Mouse (Mus musculus): ENCODE data around the gene Slc7a15.
"Not testable (repeated sequence)": the region's sequence is repeated elsewhere in the genome, so short reads cannot be mapped to it uniquely, and the experiment has no call there.

Slc7a15 gene

DNA sequence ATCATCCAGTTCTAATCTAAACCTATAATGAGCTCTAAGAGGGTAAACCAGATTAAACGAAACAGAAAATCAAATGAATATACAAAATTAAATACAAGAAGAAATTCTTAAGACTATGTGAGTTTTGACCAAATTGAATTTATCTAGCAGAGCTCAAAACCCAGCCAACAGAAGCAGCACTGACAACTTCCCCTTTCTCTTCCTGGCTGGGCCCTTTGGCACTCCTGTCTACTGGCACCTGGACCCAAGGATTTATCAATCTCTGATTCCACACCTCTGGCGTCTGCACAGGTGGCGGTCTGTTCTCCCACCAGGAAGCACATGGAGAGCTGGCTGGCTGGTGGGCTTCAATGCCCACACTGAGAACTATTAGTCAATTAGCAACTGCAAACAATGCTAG is 39.0 kb downstream of the Slc7a15 start:
- DNase-seq (ENCODE audit: low spot score in 2 of 2), result not testable (repeated sequence)

DNA sequence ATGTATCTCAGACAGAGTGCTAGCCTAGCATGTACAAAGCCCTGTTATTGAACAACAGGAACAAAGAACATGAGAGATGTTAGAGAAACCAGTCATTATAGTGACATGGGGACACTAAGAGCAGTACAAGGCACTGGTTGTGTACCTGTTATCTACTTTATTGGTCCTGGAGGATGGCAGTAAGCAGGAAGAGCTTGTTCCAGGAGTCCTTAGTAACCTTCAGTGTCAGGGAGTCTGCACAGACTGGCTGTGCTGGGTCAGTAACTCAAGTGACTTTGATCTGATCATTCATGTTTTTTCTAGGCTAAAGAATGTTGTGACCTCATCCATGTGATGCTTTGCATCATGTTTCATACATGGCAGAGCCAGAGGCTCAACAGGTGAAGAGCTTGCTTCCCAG is 42.7 kb downstream of the Slc7a15 start:
- no peak for DNase-seq (ENCODE audit: low spot score in 2 of 2)

DNA sequence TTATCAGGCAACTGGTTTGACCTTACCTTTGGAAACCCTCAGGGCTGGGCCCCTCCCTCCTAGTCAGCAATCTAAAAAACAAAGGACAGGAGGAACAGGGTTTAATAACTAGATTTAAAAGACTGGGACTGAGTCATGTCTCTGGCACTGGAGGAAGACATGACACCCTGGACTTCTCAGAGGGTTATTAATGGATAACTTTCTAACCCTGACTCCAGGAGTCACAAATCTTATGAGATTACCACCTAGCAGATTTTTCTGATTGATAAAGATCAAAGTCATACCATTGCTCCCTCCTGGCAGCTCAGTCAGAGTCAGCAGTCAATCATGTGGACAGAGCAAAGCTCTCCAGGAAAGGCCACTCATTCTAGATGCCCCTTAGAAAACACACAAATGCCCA is 43.4 kb downstream of the Slc7a15 start:
- DNase-seq (ENCODE audit: low spot score in 2 of 2), result no peak

DNA sequence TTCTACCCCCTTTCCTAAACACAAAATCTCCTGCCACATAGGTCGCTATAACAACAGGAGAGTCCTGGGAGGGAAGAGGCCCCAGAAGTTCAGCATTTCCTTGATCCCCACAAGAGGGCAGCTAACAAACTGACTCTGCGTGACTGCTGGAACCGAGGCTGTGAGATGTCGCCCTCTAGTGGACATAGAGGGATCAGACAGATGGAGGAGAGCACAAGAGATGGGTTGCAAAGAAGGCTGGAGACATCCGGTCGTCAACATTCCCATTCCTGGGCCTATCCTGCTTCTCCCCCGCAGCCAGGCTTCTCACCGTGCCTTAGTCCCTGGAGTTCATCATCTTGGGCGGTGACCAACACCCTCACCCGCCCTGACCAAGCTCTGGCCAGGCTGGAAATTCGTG is 51.5 kb downstream of the Slc7a15 start:
- DNase-seq (ENCODE audit: low spot score in 2 of 2), result peak in 1 of 2 experiments; percentile 60

DNA sequence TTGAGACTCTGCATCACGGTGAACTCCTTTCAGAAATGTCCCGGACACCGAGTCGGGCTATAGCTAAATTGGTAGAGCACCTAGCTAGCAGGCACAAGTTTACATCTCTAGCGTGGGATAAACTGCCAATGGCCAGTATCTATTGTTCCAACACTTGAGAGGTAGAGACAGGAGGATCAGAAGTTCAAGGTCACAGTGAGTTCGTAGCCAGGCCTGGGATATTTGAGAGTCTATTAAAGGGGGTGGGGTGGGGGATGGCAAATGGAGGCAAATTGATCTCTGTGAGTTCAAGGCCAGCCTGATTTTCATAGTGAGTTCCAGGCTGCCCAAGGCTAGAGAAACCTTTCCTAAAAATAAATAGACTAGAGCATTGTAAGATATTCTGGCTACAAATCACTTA is 52.1 kb downstream of the Slc7a15 start:
- DNase-seq (ENCODE audit: low spot score in 2 of 2), result no peak

DNA sequence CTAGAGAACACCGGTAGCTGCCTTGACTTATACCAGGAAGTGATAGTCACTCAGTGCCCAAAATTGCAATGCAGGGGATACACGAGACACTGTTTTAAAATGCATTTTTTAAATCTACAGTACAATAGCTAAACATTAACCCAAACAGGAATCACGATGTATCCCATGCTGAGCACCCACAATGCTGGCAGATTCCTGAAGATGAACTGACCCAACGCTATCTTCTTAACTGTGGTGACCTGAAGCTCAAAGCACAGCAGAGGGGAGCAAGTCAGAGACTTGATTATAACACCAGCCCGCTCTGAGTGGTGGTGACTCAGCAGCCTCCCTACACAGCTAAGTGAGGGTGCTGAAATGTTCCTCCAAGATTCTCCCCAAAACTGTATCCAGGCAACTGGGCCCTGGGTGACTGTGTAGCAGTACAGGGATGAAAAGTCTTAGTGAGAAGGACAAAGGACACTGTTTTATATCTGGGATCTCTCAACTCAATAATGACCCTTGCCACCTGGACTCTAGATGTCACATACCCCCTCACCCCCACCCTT is 53.7 kb downstream of the Slc7a15 start:
- no peak for DNase-seq (ENCODE audit: low spot score in 2 of 2)

DNA sequence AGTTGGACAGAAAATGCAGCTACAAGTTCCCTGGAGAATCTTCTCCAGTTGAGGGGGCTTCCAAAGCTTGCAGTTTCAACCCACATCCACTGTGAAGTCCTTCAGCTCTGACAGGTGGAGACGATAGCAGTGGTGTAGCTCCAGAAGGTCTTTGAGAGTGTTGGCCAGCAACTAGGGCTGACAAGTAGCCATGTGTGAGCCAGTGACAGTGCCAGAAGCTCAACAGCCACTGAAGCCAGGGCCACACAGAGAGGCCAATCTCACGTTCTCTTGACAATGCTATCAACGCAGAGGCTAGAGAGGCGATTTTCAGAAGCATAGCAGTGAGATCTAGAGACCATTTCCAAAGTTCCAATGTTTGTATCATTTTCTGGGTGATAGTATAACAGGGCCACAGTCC is 56.5 kb downstream of the Slc7a15 start:
- no peak for DNase-seq (ENCODE audit: low spot score in 2 of 2)

DNA sequence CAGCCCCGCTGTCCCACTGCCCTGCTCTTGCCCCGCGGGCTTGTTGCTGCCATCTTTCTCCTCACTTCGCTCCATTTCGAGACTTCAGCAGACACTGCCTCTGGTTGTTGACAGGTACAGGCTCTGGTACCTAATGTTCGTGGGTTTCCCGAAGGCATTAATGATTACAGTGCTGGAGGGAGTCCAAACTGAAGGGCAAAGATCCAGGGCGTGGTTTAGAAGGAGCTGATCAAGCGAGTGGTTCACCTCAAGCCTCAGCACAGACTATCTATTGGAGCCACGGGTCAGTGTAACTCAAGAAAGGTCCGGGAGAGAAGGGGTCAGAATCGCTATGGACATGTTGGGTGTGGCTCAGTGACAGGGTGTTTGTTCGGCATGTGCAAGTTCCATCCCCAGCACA is 59.4 kb downstream of the Slc7a15 start:
- no peak for DNase-seq (ENCODE audit: low spot score in 2 of 2)

DNA sequence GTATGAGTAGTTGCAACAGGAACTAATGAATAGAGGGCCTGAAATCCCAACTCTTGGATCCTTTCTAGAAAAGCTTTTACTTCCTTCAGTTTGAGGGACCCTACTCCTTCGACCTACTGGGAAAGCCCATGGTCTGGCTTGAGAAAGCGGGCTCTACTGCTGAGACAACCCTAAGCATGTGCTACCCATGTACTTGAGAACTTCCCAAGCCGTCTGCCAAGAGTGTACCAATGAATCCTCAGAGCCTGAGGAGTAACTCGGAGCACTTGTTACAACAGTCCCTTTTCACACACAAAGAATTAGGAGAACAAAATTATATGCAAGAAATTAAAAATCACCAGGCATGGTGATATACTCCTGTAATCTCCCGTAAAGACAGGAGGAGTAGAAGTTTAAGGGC is 61.6 kb downstream of the Slc7a15 start:
- no peak for DNase-seq (ENCODE audit: low spot score in 2 of 2)

DNA sequence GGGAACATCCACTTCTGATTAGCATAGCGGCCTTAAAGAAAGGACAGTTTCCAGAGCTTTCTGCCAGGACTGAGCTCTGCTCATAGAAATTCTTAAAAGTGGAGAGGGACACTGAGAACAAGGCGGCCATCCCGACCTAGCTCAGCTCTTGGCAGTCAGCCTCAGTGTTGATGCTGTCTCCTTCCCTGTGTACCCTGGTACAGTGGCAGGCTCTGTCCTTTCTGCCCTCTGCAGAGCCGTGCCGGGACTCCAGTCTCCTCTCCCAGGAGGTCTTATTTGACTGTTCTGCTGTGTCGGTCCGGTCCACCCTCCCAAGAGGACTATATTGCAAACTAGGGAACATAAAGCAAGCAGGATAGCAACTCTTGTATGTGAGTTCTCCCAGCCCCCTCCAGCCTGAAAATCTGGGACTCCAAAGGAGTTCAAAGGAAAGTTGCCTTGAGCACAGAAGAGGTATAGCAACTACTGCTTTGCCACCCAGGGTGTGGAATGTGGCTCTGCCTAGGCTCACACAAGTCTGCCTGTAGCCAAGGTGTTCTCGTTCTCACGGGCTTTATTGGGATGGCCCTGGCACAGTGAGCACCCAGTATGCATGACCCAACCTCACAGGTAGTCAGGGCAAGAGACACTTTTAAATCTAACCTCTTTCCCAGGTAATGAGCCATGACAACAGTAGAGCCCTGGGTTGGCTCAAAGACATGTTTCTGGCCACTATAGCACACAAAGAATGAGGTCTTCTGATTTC is 62.5 kb downstream of the Slc7a15 start:
- DNase-seq (ENCODE audit: low spot score in 2 of 2), result no peak

DNA sequence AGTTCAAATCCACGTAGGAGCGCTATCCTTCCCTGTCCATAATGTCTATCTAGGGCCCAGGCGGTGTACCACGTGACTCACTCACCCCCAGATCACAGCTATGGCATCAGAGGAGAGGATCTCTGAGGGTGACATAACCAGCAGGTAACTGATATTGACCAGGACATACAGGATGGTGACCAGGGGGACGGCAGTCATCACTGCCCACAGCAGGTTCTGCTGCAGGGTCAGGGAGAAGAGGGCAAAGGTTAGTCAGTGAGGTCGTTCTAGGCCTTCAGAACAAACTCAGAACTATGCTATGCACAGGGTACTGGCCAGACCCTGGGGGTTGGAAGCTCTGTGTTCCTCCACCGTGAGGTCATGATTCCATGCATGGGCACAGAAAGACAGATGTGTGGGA is 63.3 kb downstream of the Slc7a15 start:
- DNase-seq (ENCODE audit: low spot score in 2 of 2), result no peak

DNA sequence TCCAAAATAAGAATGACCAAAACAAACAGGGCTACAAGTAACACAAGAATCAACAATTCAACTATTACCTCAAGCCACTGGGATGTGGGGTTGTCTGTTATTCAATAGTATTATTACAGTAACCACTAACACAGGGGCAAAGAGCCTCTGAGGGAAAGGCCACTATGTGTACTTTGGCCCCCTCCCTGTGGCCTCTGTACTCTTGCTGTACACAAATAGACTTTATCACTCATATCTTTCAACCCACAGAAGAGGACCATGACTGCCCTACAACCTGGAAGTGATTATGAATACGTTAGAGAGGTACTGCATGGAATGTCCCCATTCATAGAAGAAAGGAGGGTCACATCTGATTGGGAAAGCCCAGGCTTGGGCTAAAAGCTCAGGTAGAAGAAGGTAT is 64.0 kb downstream of the Slc7a15 start:
- DNase-seq (ENCODE audit: low spot score in 2 of 2), result no peak

DNA sequence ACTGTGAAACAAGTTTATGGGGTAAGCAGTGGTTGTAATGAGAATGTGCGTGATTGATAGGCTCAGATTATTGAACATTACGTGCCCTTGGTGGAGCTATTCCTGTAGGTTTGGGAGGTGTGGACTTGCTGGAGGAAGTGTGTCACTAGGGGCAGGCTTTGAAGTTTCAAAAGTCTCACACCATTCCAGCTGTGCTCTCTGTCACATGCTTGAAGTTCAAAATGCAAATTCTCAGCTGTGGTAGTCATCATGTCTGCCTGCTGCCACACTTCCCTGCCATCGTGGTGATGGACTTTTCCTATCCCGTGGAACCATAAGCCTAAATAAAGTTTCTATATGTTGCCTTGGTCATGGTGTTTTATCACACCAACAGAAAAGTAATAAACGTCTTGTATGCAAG is 71.1 kb downstream of the Slc7a15 start:
- no peak for DNase-seq (ENCODE audit: low spot score in 2 of 2)

DNA sequence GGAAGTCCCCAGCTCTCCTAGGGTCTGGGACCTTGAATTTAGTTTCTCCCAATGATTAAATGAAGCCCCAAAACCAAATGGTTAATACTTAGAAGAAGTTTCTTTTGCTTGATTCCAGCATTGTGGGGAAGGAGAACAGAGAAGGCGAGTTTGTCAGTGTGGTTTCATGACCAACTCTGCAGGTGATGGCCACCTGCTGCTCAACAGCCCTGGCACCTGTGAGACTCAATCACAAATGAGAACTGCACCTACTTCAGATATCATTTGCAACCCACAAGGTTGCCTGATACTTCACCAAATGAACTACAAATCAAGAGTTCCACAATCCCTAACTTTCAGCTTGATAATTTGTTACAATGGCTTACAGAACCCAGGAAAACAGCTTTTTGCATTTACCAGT is 71.7 kb downstream of the Slc7a15 start:
- no peak for DNase-seq (ENCODE audit: low spot score in 2 of 2)

DNA sequence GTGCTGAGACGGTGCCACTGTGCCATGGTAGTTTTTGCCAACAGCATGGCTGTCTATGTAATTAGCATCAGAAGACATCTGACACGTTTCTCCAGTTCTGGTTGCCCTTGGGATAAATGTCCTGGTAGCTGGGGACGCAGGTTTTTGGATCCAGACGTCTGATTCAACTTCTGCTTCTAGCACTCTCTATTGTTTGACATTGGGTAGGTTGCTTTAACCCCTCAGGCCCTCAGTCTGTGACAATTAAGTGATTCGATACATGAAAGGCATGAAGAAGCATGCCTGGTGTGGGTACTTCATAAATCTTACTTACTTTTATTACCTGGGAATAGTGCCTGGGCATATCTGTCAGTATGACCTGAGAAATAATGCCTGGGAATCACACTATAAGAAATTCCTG is 74.8 kb downstream of the Slc7a15 start:
- no peak for DNase-seq (ENCODE audit: low spot score in 2 of 2)

DNA sequence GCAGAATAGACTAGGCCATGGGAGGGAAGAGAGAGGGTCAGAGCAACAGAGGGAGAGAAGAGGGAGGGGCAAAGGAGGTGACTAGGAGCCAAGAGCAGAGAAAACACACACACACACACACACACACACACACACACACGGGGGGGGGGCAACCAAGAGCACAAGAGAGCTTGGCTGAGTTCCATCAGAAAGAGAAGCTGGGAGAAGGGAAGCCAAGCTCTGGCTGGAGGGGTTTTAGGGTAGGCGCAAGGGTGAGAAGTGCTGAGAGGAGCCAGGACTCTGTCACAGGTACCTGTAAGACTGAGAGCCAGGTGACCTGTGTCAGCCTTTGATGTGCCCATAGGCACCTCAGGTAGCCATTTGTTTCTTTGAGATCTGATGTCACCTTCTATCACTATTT is 76.2 kb downstream of the Slc7a15 start:
- no peak for DNase-seq (ENCODE audit: low spot score in 2 of 2)

DNA sequence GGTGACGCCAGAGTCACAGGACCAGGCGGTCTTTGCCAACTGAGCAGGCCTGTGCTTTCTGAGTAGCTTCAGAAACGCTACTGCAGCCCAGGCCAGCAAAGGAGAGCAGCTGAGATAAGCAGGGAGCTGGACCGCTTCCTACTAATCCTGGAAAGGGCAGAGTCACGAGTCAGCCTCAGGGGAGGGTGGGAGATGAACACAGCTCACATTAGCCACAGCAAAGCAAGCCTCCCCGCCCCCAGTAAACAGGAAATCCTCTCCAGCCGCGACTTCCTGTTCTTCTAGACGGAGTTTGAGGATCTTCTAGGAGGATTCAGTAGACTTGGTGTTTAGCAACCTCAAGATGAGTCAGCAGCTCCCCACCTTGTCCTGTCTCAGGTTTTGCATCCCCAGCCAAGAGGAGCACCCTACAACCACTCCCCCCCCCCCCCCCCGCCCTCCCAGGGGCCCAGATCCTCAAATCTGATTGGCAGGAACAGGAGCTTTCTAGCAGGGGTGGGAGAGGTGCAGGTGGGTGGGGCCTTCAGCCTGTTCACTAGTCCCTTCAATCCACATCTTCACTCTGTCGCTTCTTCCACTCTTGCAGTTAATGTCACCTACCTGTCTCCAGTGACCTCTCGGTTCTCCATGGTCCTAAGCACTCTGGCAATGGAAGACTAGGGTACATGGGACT is 77.4 kb downstream of the Slc7a15 start:
- peak; percentile 18 to 53 for DNase-seq (ENCODE audit: low spot score in 2 of 2)

DNA sequence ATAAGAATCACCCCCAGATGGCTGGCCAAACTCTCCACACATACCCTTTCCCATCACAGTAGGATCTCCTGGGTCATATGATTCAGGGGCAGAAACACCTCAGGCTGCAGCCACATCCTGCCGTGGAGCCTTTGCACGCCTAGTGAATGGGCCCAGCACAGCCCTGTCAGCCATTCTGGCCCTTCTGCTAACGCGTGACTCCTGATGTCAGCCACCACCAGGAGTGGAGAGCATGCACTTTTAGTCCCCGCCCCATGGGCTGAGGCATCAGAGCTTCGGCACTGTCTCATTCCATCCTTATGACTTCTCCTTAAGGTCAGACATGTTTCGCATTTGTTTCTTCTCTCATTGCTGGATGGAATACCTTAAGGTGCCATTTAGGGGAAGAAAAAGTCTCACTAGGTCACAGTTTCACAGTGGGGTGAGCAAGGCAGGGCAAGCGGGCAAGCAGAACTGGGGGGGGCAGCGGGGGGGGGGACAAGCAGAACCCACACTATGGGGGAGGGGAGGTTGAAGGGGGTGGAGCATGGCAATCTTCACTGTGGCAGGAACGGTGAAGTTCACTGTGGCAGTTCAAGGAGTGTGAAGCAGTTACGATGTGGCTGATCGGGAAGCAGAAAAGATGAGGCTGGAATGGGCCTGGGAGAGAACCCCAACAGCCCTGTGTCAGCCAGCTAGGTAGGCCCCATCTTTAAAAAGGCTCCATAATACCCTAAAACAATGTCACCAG is 79.3 kb downstream of the Slc7a15 start:
- peak in 1 of 2 experiments; percentile 44 for DNase-seq (ENCODE audit: low spot score in 2 of 2)

DNA sequence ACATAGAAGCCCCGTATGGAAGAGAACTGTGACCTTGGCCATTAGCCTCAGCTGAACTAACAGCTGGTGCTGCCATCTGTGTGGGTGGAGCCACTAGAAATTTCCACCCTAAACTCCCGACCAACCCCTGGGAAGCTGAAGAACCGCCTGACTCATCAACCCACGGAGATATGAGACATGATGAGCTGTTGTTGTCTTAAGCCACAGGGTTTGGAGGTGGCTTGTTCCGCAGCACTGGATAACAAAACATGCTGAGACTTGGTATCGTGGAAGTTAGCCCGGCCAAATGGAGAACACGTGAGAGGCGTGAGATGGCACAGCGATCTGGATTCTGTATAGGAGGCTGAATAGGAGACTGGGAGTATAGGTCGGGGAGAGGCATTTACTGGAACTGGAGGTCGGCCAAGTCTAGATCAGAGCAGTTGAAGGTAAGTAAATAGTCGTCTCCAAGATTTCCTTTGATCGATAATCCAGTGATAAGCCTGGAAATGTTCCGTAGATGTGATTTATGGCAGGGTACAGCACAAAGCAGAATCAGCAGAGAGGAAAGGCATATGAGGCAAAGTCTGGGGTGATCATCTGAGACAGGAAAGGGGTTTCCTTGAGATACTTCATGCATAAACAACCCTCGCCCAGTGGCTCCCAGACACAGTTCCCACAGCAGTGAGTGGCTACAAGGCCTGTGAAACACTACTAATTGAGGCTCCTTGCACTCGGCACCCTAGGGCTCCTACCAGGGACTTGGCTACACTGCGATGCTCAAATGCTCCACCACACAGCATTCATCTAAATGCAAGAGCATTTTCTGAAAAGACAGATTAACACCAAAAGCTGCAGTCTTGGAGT is 87.6 kb downstream of the Slc7a15 start:
- DNase-seq (ENCODE audit: low spot score in 2 of 2), result no peak

DNA sequence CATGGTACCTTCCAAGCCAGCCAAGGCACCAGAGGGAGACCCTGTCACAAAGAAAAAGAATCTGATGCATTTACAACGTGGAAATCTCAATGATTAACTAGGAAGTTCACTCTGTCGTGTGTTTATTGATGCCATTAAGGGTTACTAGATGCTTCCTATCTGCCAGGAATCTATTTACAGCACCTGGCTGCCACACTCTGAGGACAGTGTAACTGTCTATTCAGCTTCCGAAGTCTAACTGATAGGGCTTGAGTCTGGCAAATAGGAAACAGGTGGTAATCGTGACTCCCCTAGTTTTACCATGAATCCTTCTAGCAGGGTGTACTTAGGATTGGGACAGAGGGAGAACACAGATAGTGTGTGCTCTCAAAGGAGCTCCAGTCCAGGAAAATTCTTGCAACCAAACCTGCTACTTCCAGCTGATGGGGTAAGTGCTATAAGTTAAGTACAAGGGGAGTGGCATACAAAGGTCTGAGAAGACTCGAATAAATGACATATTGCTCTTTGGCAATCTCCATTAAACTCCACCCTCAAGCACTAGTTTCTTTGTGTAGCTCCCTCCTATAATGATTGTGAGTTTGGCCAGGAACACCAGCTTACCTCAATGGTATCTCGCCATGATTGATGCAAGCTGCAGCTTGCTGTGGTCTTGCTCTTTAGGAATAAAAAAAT is 88.4 kb downstream of the Slc7a15 start:
- no peak for DNase-seq (ENCODE audit: low spot score in 2 of 2)

DNA sequence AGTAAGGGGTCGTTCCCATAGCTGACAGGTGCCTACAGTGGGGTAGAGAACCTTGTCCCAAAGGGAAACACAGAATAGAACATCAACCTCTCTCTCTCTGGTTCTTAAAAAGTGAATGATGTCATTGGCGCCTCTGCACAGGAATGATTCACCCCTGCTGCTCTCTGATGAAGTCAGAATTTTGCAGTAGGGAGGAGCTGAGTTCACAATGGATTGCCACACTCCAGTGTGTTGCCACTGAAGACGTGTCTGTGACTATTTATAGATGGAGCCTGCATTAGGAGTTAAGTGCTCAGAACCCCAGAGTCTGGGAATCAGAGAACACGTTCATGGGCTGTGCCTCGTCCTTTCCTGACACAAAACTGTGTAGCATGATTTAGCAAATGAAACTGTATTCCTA is 89.2 kb downstream of the Slc7a15 start:
- no peak for DNase-seq (ENCODE audit: low spot score in 2 of 2)
